Mouse (Mus musculus) left cerebral cortex, adult 11 months (tissue): Measurements from ENCODE around the gene Tcp10a.
"Not testable (repeated sequence)": the region's sequence is repeated elsewhere in the genome, so short reads cannot be mapped to it uniquely, and the experiment has no call there.

Experiments used
- DNase-seq: peaks from one replicate; pipeline ENCODE4 v3.0.0; 2022; ENCODE audit warnings: low spot score

Gene Tcp10a

GRCm38 (mm10) chr17:7324346-7324745 lies at the start of gene Tcp10a:
Gene Tcp10a (plus strand): TSS chr17:7324646.
- DNase-seq, result not testable (repeated sequence)

GRCm38 (mm10) chr17:7278702-7279242 lies 45.7 kb upstream of the Tcp10a start:
- DNase-seq, result no peak

- DNase-seq, result no peak
Observed at GRCm38 (mm10) chr17:7279251-7279650, 45.2 kb upstream of the Tcp10a start.

- no peak for DNase-seq
Observed at GRCm38 (mm10) chr17:7284297-7284910, 40.0 kb upstream of the Tcp10a start.

- DNase-seq, result no peak
Observed at GRCm38 (mm10) chr17:7285292-7285691, 39.2 kb upstream of the Tcp10a start.

GRCm38 (mm10) chr17:7286422-7287050 lies 37.9 kb upstream of the Tcp10a start:
- no peak for DNase-seq

- DNase-seq, result no peak
Observed at GRCm38 (mm10) chr17:7292012-7292684, 32.3 kb upstream of the Tcp10a start.

- peak; percentile 77 for DNase-seq
Observed at GRCm38 (mm10) chr17:7306278-7307196, 17.9 kb upstream of the Tcp10a start.

- not testable (repeated sequence) for DNase-seq
Observed at GRCm38 (mm10) chr17:7315693-7316382, 8.6 kb upstream of the Tcp10a start.

- not testable (repeated sequence) for DNase-seq
Observed at GRCm38 (mm10) chr17:7319789-7320188, 4.7 kb upstream of the Tcp10a start.

- not testable (repeated sequence) for DNase-seq
Observed at GRCm38 (mm10) chr17:7326415-7326814, 2.0 kb downstream of the Tcp10a start.

GRCm38 (mm10) chr17:7332745-7333144 lies 8.3 kb downstream of the Tcp10a start:
- not testable (repeated sequence) for DNase-seq

- DNase-seq, result not testable (repeated sequence)
Observed at GRCm38 (mm10) chr17:7337381-7337780, 12.9 kb downstream of the Tcp10a start.

- not testable (repeated sequence) for DNase-seq
Observed at GRCm38 (mm10) chr17:7348765-7349164, 24.3 kb downstream of the Tcp10a start.

- DNase-seq, result not testable (repeated sequence)
Observed at GRCm38 (mm10) chr17:7352596-7352995, 28.1 kb downstream of the Tcp10a start, which contains the start of gene Ttll2. Gene Ttll2 (minus strand): TSS chr17:7352696.

GRCm38 (mm10) chr17:7359806-7360205 lies 35.4 kb downstream of the Tcp10a start:
- not testable (repeated sequence) for DNase-seq

GRCm38 (mm10) chr17:7360749-7361465 lies 36.5 kb downstream of the Tcp10a start:
- not testable (repeated sequence) for DNase-seq

- not testable (repeated sequence) for DNase-seq
Observed at GRCm38 (mm10) chr17:7365615-7366014, 41.2 kb downstream of the Tcp10a start.

GRCm38 (mm10) chr17:7366265-7366664 lies 41.8 kb downstream of the Tcp10a start:
- DNase-seq, result not testable (repeated sequence)

GRCm38 (mm10) chr17:7366676-7367374 lies 42.4 kb downstream of the Tcp10a start:
- DNase-seq, result not testable (repeated sequence)
